Comparison of ENCODE assay signal across 16 mouse cellular contexts in the genomic region with DNA sequence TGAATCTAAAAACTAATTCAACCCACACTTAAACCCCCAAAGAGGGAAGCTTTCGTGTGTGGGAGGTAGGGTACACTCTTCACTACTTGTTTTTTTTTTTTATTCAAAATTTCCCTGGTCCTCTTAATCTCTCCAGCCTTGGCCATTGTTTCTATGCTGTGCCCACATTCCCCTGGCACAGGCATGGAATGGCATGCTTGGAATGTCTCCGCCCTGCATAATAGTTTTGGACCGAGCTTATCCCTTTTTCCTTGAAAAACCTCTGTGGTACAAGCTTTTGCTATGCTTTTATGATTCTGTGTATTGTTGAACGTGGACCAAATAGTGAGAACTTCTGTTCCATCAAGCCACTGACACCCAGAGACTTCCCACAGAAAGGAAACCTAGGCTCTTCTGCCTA.
DNase-seq lines count a peak whose midpoint lies in the region; ATAC-seq and TF ChIP-seq lines count a peak whose summit lies in the region.
"Had no signal": no experiment of that assay in that cellular context is flagged by ENCODE, and none has a peak within 500 bp of the region (broad histone marks: within the 10 kb centered on the region; RNA-seq: fewer than 3 reads in every experiment).

No protein-coding gene starts in this region.

- no peaks in the 10 kb centered on the region for H3K4me1 ChIP-seq in kidney, adult 2 months (ENCODE audit: control insufficient read depth, insufficient read depth, low read length)
- H3K4me1 ChIP-seq in kidney, embryonic 14.5 days (ENCODE audit: control insufficient read depth, insufficient read depth, low read length) = 0 out of 2 replicates have a peak, but pooled peaks cover 3% of the 10 kb centered on the region
- peaks cover 9% of the 10 kb centered on the region for H3K4me1 ChIP-seq in lung, embryonic 15.5 days
- H3K4me1 ChIP-seq: embryonic facial prominence, embryonic 12.5 days; heart, embryonic 13.5 days; limb, embryonic 12.5 days had no signal

- no peak overlapping the region for H3K27ac ChIP-seq in kidney, adult 2 months (ENCODE audit: insufficient read depth, low read depth, low read length)
- no peak overlapping the region for H3K27ac ChIP-seq in kidney, embryonic 14.5 days (ENCODE audit: low read depth, low read length)
- H3K27ac ChIP-seq in lung, embryonic 15.5 days = peak overlapping the region; percentile 67
- H3K27ac ChIP-seq: embryonic facial prominence, embryonic 12.5 days; heart, embryonic 13.5 days; limb, embryonic 12.5 days had no signal

- no peaks in the 10 kb centered on the region for H3K9me3 ChIP-seq in kidney, embryonic 14.5 days (ENCODE audit: control insufficient read depth, low read length)
- no peaks in the 10 kb centered on the region for H3K9me3 ChIP-seq in lung, embryonic 15.5 days
- H3K9me3 ChIP-seq: embryonic facial prominence, embryonic 12.5 days; heart, embryonic 13.5 days; limb, embryonic 12.5 days had no signal

- intact Hi-C loops in left cerebral cortex, postnatal 36 days (cut with DNase I) = no loop called here

- no peaks in the 10 kb centered on the region for H3K27me3 ChIP-seq in kidney, adult 2 months (replicated peaks; ENCODE audit: control insufficient read depth, insufficient read depth, low read length)
- 0 out of 2 replicates have a peak, but pooled peaks cover 3% of the 10 kb centered on the region for H3K27me3 ChIP-seq in kidney, embryonic 14.5 days (ENCODE audit: control insufficient read depth, insufficient read depth, low read length)
- H3K27me3 ChIP-seq in lung, embryonic 15.5 days = no peaks in the 10 kb centered on the region
- H3K27me3 ChIP-seq: embryonic facial prominence, embryonic 12.5 days; heart, embryonic 13.5 days; limb, embryonic 12.5 days had no signal

- H3K36me3 ChIP-seq in kidney, adult 2 months (ENCODE audit: control insufficient read depth, insufficient read depth, low read length) = no peaks in the 10 kb centered on the region
- no peaks in the 10 kb centered on the region for H3K36me3 ChIP-seq in kidney, embryonic 14.5 days (ENCODE audit: control insufficient read depth, insufficient read depth, low read length)
- H3K36me3 ChIP-seq in lung, embryonic 15.5 days = no peaks in the 10 kb centered on the region
- H3K36me3 ChIP-seq: embryonic facial prominence, embryonic 12.5 days; heart, embryonic 13.5 days; limb, embryonic 12.5 days had no signal

- no peak for TF ChIP-seq POLR2A in kidney, adult 2 months (IDR thresholded peaks at IDR 0.05; ENCODE audit: low read depth, low read length)
- TF ChIP-seq POLR2A in brain, embryonic 14.5 days (IDR thresholded peaks at IDR 0.05; ENCODE audit: borderline replicate concordance, extremely low read depth, insufficient read depth, insufficient read length, poor library complexity, severe bottlenecking) = no peak

- no peak overlapping the region for H3K4me3 ChIP-seq in kidney, adult 2 months (ENCODE audit: insufficient read depth, low read depth, low read length)
- no peak overlapping the region for H3K4me3 ChIP-seq in kidney, embryonic 14.5 days (ENCODE audit: low read length)
- no peak overlapping the region for H3K4me3 ChIP-seq in lung, embryonic 15.5 days
- H3K4me3 ChIP-seq: embryonic facial prominence, embryonic 12.5 days; heart, embryonic 13.5 days; limb, embryonic 12.5 days had no signal

- WGBS in kidney, adult 2 months = 50% methylated on average over 4 of the region's 4 CpGs
- 77% methylated on average over 4 of the region's 4 CpGs for WGBS in kidney, embryonic 14.5 days
- 59% methylated on average over 4 of the region's 4 CpGs for WGBS in lung, embryonic 15.5 days

- peak; percentile 52 for DNase-seq in kidney, adult 2 months
- DNase-seq in brain, embryonic 14.5 days (ENCODE audit: low read depth) = peak; percentile 10
- DNase-seq in left cerebral cortex, postnatal 36 days (ENCODE audit: low spot score in 2 of 2) = no peak
- DNase-seq in yolk sac, embryonic 10.5 days (ENCODE audit: low spot score) = no peak
- no peak for DNase-seq in cerebellum, adult 18-20 months
- DNase-seq: cerebellum, postnatal 36 days; gastrocnemius, postnatal 14 days; right cerebral cortex, postnatal 14 days; thymus, postnatal 4 days had no signal

- no peak for ATAC-seq in kidney, embryonic 14.5 days (ENCODE audit: low FRiP score, low TSS enrichment)
- no peak for ATAC-seq in lung, embryonic 15.5 days (ENCODE audit: borderline replicate concordance, extremely low read depth, low FRiP score, low TSS enrichment)
- ATAC-seq: CD4-positive, CD25-positive, alpha-beta regulatory T cell, adult 4 months had no signal

- no peak overlapping the region for H3K9ac ChIP-seq in kidney, embryonic 14.5 days (ENCODE audit: low read depth, low read length)
- H3K9ac ChIP-seq in lung, embryonic 15.5 days = no peak overlapping the region
- H3K9ac ChIP-seq: embryonic facial prominence, embryonic 12.5 days; heart, embryonic 13.5 days; limb, embryonic 12.5 days had no signal

- no peak for TF ChIP-seq CTCF in kidney, adult 2 months (conservative IDR thresholded peaks at IDR 0.05; ENCODE audit: insufficient read depth, insufficient read length, low read depth, low read length)
- no peak for TF ChIP-seq CTCF in brain, embryonic 14.5 days (IDR thresholded peaks at IDR 0.05; ENCODE audit: borderline replicate concordance, extremely low read depth, insufficient read depth, insufficient read length)

- H3K4me2 ChIP-seq in kidney, embryonic 14.5 days (replicated peaks; ENCODE audit: low read depth, low read length) = no peak overlapping the region
- no peak overlapping the region for H3K4me2 ChIP-seq in lung, embryonic 15.5 days
- H3K4me2 ChIP-seq: embryonic facial prominence, embryonic 12.5 days; heart, embryonic 13.5 days; limb, embryonic 12.5 days; midbrain, embryonic 11.5 days had no signal

Comparison
In these comparisons a context has a peak if more than half of its experiments do, and no peak if none do; other contexts are left out.
1. DNase-seq: peak in kidney, adult 2 months (single experiment) and brain, embryonic 14.5 days (single experiment); none in left cerebral cortex, postnatal 36 days (0 of 2), yolk sac, embryonic 10.5 days (single experiment) and cerebellum, adult 18-20 months (0 of 2).